Mouse (Mus musculus): ENCODE measurements around the gene Rbm39.

- TF ChIP-seq CTCF (IDR thresholded peaks at IDR 0.05; ENCODE audit: low read depth) (no peak), EP300 (optimal IDR thresholded peaks at IDR 0.05) (no peak)
Measured at GRCm38 (mm10) chr2:156217786-156218185, 37.7 kb upstream of the Rbm39 start.

Measured in stomach, postnatal 0 days (tissue).